15 mouse cellular contexts compared by ENCODE assay signal in genomic region chr16:44766320-44766892, GRCm38 (mm10). TPM values are rescaled to one million over a fixed set of nuclear protein-coding genes. Genes with fewer than 3 reads are reported as not detected.
DNase-seq lines count a peak whose midpoint lies in the region; ATAC-seq and TF ChIP-seq lines count a peak whose summit lies in the region.
"Had no signal": no experiment of that assay in that cellular context is flagged by ENCODE, and none has a peak within 500 bp of the region (broad histone marks: within the 10 kb centered on the region; RNA-seq: fewer than 3 reads in every experiment).

No protein-coding gene starts in this region.

- peak overlapping the region; percentile 57 for H3K4me3 ChIP-seq in erythroblast, embryonic 14.5 days (replicated peaks)
- H3K4me3 ChIP-seq in liver, adult 2 months (ENCODE audit: insufficient read depth, low read depth, low read length) = peak overlapping the region; percentile 60
- peak overlapping the region; percentile 67 for H3K4me3 ChIP-seq in bone marrow, adult 2 months (replicated peaks; ENCODE audit: control insufficient read depth, low read depth, low read length)
- H3K4me3 ChIP-seq in liver, embryonic 15.5 days (replicated peaks) = peak overlapping the region; percentile 53
- no peak overlapping the region for H3K4me3 ChIP-seq in thymus, adult 2 months (ENCODE audit: control insufficient read depth, insufficient read depth, low read length)
- H3K4me3 ChIP-seq: embryonic facial prominence, embryonic 15.5 days; heart, embryonic 10.5 days; intestine, embryonic 15.5 days; limb, embryonic 15.5 days; myocyte had no signal

- DNase-seq in liver, adult 2 months (ENCODE audit: extremely low read depth, low read depth, low spot score) = no peak
- no peak for DNase-seq in liver
- no peak for DNase-seq in layer of hippocampus, adult 11-12 months (ENCODE audit: low spot score)
- DNase-seq in thymus, adult 2 months = no peak
- DNase-seq: cerebellum, postnatal 10 days; kidney, postnatal 14 days had no signal

- no peak for ATAC-seq in erythroblast, adult 5-6 weeks (replicated peaks; ENCODE audit: low FRiP score, poor library complexity, severe bottlenecking)
- ATAC-seq in liver, embryonic 15.5 days (ENCODE audit: insufficient read depth) = no peak
- ATAC-seq: intestine, embryonic 15.5 days had no signal

- H3K4me1 ChIP-seq in erythroblast, embryonic 14.5 days (ENCODE audit: control insufficient read depth) = peaks cover 17% of the 10 kb centered on the region
- H3K4me1 ChIP-seq in liver, adult 2 months (ENCODE audit: control insufficient read depth, insufficient read depth, low read length) = no peaks in the 10 kb centered on the region
- no peaks in the 10 kb centered on the region; the same call in 1 of the 2 replicates for H3K4me1 ChIP-seq in bone marrow, adult 2 months (ENCODE audit: control insufficient read depth, insufficient read depth, low read length)
- H3K4me1 ChIP-seq in liver, embryonic 15.5 days (replicated peaks) = peaks cover 12% of the 10 kb centered on the region
- no peaks in the 10 kb centered on the region; the same call in 1 of the 2 replicates for H3K4me1 ChIP-seq in thymus, adult 2 months (replicated peaks; ENCODE audit: control insufficient read depth, insufficient read depth, low read length)
- H3K4me1 ChIP-seq: embryonic facial prominence, embryonic 15.5 days; heart, embryonic 10.5 days; intestine, embryonic 15.5 days; limb, embryonic 15.5 days had no signal

- H3K9me3 ChIP-seq in erythroblast, embryonic 14.5 days (ENCODE audit: control insufficient read depth, low read length) = no peaks in the 10 kb centered on the region
- no peaks in the 10 kb centered on the region for H3K9me3 ChIP-seq in liver, embryonic 15.5 days (replicated peaks)
- H3K9me3 ChIP-seq: embryonic facial prominence, embryonic 15.5 days; heart, embryonic 10.5 days; intestine, embryonic 15.5 days; limb, embryonic 15.5 days had no signal

- no peak for TF ChIP-seq CTCF in liver, adult 2 months (IDR thresholded peaks at IDR 0.05; ENCODE audit: low read depth, low read length)
- TF ChIP-seq CTCF in bone marrow, adult 2 months (IDR thresholded peaks at IDR 0.05; ENCODE audit: control insufficient read depth, insufficient read depth, low read length) = no peak
- TF ChIP-seq CTCF in thymus, adult 2 months (IDR thresholded peaks at IDR 0.05; ENCODE audit: borderline replicate concordance, control insufficient read depth, extremely low read depth, insufficient read depth, low read length, poor library complexity) = no peak

- 67% methylated on average over 9 of the region's 9 CpGs for WGBS in liver, adult 2 months
- 2% methylated on average over 9 of the region's 9 CpGs for WGBS in bone marrow, adult 2 months
- WGBS in liver, embryonic 15.5 days (ENCODE audit: insufficient replicate concordance) = 21% methylated on average over 9 of the region's 9 CpGs
- 10% methylated on average over 9 of the region's 9 CpGs for WGBS in thymus, adult 2 months

- no peak overlapping the region for H3K27ac ChIP-seq in liver, adult 2 months (replicated peaks; ENCODE audit: insufficient read depth, low read depth, low read length)
- no peak overlapping the region for H3K27ac ChIP-seq in bone marrow, adult 2 months (ENCODE audit: control insufficient read depth, insufficient read depth, low read depth, low read length, poor library complexity)
- H3K27ac ChIP-seq in liver, embryonic 15.5 days (replicated peaks) = no peak overlapping the region
- no peak overlapping the region for H3K27ac ChIP-seq in thymus, adult 2 months (ENCODE audit: control insufficient read depth, insufficient read depth, low read length)
- H3K27ac ChIP-seq: embryonic facial prominence, embryonic 15.5 days; heart, embryonic 10.5 days; intestine, embryonic 15.5 days; limb, embryonic 15.5 days had no signal

- no peaks in the 10 kb centered on the region for H3K79me2 ChIP-seq in liver, adult 2 months (ENCODE audit: control insufficient read depth, insufficient read depth, low read length)

- TF ChIP-seq POLR2A in liver, adult 2 months (IDR thresholded peaks at IDR 0.05; ENCODE audit: extremely low read depth, insufficient read depth, low read length) = no peak
- no peak for TF ChIP-seq POLR2A in bone marrow, adult 2 months (IDR thresholded peaks at IDR 0.05; ENCODE audit: borderline replicate concordance, control insufficient read depth, low read depth, low read length)
- TF ChIP-seq POLR2A in thymus, adult 2 months (IDR thresholded peaks at IDR 0.05; ENCODE audit: control insufficient read depth, extremely low read depth, insufficient read depth, low read length, poor library complexity) = no peak

- 0 out of 2 replicates have a peak, but pooled peaks cover 2% of the 10 kb centered on the region for H3K27me3 ChIP-seq in erythroblast, embryonic 14.5 days (ENCODE audit: control insufficient read depth)
- H3K27me3 ChIP-seq in liver, adult 2 months (ENCODE audit: control insufficient read depth, insufficient read depth, low read length) = no peaks in the 10 kb centered on the region
- no peaks in the 10 kb centered on the region for H3K27me3 ChIP-seq in liver, embryonic 15.5 days
- no peaks in the 10 kb centered on the region for H3K27me3 ChIP-seq in thymus, adult 2 months (ENCODE audit: control insufficient read depth, insufficient read depth, low read length)
- H3K27me3 ChIP-seq: embryonic facial prominence, embryonic 15.5 days; intestine, embryonic 15.5 days; limb, embryonic 15.5 days had no signal

- H3K36me3 ChIP-seq in erythroblast, embryonic 14.5 days (ENCODE audit: control insufficient read depth) = no peaks in the 10 kb centered on the region
- no peaks in the 10 kb centered on the region for H3K36me3 ChIP-seq in liver, adult 2 months (ENCODE audit: control insufficient read depth, insufficient read depth, low read length)
- no peaks in the 10 kb centered on the region for H3K36me3 ChIP-seq in liver, embryonic 15.5 days (replicated peaks)
- H3K36me3 ChIP-seq in thymus, adult 2 months (ENCODE audit: control insufficient read depth, insufficient read depth, low read length) = no peaks in the 10 kb centered on the region
- H3K36me3 ChIP-seq: embryonic facial prominence, embryonic 15.5 days; heart, embryonic 10.5 days; intestine, embryonic 15.5 days; limb, embryonic 15.5 days had no signal

- peak overlapping the region; percentile 69 for H3K4me2 ChIP-seq in liver, embryonic 15.5 days
- H3K4me2 ChIP-seq: embryonic facial prominence, embryonic 15.5 days; intestine, embryonic 15.5 days; limb, embryonic 15.5 days had no signal

- peak overlapping the region; percentile 39; the same call in 1 of the 2 replicates for H3K9ac ChIP-seq in liver, adult 2 months (ENCODE audit: low read depth, low read length)
- no peak overlapping the region; the same call in 1 of the 2 replicates for H3K9ac ChIP-seq in liver, embryonic 15.5 days
- H3K9ac ChIP-seq: embryonic facial prominence, embryonic 15.5 days; intestine, embryonic 15.5 days; limb, embryonic 15.5 days had no signal

RNA-seq across cellular contexts. Expression of gene Cd200r1, which starts 0.9 kb away (rescaled TPM):
- not detected in 2 replicates for polyA plus RNA-seq in erythroblast, embryonic 14.5 days (2012)
- 4.8 and 8.2 TPM in 2 replicates for total RNA-seq in erythroblast, adult 5-6 weeks (2015; ENCODE audit: low replicate concordance)
- 1.5 and 4.5 TPM in 2 replicates for total RNA-seq in erythroblast, adult 5-6 weeks (2017; ENCODE audit: low replicate concordance)
- total RNA-seq in liver, adult 2 months (2014; rRNA removed) = 1.3 and 1.8 TPM in 2 replicates
- 0.29 and 0.31 TPM in 2 replicates for polyA plus RNA-seq in liver, adult 2 months (2012; rRNA removed)
- 1.6 and 5.3 TPM in 2 replicates for polyA plus RNA-seq in bone marrow, adult 2 months (2011; ENCODE audit: insufficient read depth, insufficient read length, low replicate concordance, missing spikeins)
- 3.5 and 3.8 TPM in 2 replicates for polyA plus RNA-seq in liver, embryonic 15.5 days (2015; fragmentation: Nextera tagmentation; extraction: Ambion mirVana)
- 2.4 and 3.7 TPM in 2 replicates for polyA plus RNA-seq in thymus, adult 2 months (2012; rRNA removed)

RNA-seq across cellular contexts. Expression of gene Gtpbp8, which starts 20.2 kb away (rescaled TPM):
- 1.4 and 1.5 TPM in 2 replicates for polyA plus RNA-seq in erythroblast, embryonic 14.5 days (2012)
- total RNA-seq in erythroblast, adult 5-6 weeks (2015; ENCODE audit: low replicate concordance) = 1.7 and 5.6 TPM in 2 replicates
- total RNA-seq in erythroblast, adult 5-6 weeks (2017; ENCODE audit: low replicate concordance) = 0.98 and 3.5 TPM in 2 replicates
- 11.0 and 11.2 TPM in 2 replicates for total RNA-seq in liver, adult 2 months (2014; rRNA removed)
- 3.7 and 3.8 TPM in 2 replicates for polyA plus RNA-seq in liver, adult 2 months (2012; rRNA removed)
- 4.4 and 8.4 TPM in 2 replicates for polyA plus RNA-seq in bone marrow, adult 2 months (2011; ENCODE audit: insufficient read depth, insufficient read length, low replicate concordance, missing spikeins)
- polyA plus RNA-seq in liver, embryonic 15.5 days (2015; fragmentation: Nextera tagmentation; extraction: Ambion mirVana) = 13.3 and 15.4 TPM in 2 replicates
- polyA plus RNA-seq in thymus, adult 2 months (2012; rRNA removed) = 5.1 and 5.4 TPM in 2 replicates

RNA-seq across cellular contexts. Expression of gene Nepro, which starts 42.3 kb away (rescaled TPM):
- polyA plus RNA-seq in erythroblast, embryonic 14.5 days (2012) = 0.02 and 0.32 TPM in 2 replicates
- total RNA-seq in erythroblast, adult 5-6 weeks (2015; ENCODE audit: low replicate concordance) = 0.96 and 1.7 TPM in 2 replicates
- 2.4 and 4.6 TPM in 2 replicates for total RNA-seq in erythroblast, adult 5-6 weeks (2017; ENCODE audit: low replicate concordance)
- 4.4 and 4.6 TPM in 2 replicates for total RNA-seq in liver, adult 2 months (2014; rRNA removed)
- 2.1 and 2.4 TPM in 2 replicates for polyA plus RNA-seq in liver, adult 2 months (2012; rRNA removed)
- polyA plus RNA-seq in bone marrow, adult 2 months (2011; ENCODE audit: insufficient read depth, insufficient read length, low replicate concordance, missing spikeins) = 4.4 and 4.6 TPM in 2 replicates
- 2.1 TPM in 2 replicates for polyA plus RNA-seq in liver, embryonic 15.5 days (2015; fragmentation: Nextera tagmentation; extraction: Ambion mirVana)
- 6.8 and 7.9 TPM in 2 replicates for polyA plus RNA-seq in thymus, adult 2 months (2012; rRNA removed)

RNA-seq across cellular contexts. Expression of gene Cd200r4, which starts 45.1 kb away (rescaled TPM):
- polyA plus RNA-seq in erythroblast, embryonic 14.5 days (2012) = not detected in 2 replicates
- not detected in 2 replicates for total RNA-seq in erythroblast, adult 5-6 weeks (2015; ENCODE audit: low replicate concordance)
- total RNA-seq in erythroblast, adult 5-6 weeks (2017; ENCODE audit: low replicate concordance) = 0.28 and 1.3 TPM in 2 replicates
- 0.37 and 0.74 TPM in 2 replicates for total RNA-seq in liver, adult 2 months (2014; rRNA removed)
- 0.06 and 0.11 TPM in 2 replicates for polyA plus RNA-seq in liver, adult 2 months (2012; rRNA removed)
- 1.2 TPM in 1 of 2 replicates, not detected in the other for polyA plus RNA-seq in bone marrow, adult 2 months (2011; ENCODE audit: insufficient read depth, insufficient read length, low replicate concordance, missing spikeins)
- 0.37 and 0.56 TPM in 2 replicates for polyA plus RNA-seq in liver, embryonic 15.5 days (2015; fragmentation: Nextera tagmentation; extraction: Ambion mirVana)
- polyA plus RNA-seq in thymus, adult 2 months (2012; rRNA removed) = 0.87 and 0.98 TPM in 2 replicates
